In genomic region chr9:15280491-15280879, GRCm38 (mm10) we compare ENCODE assay signal across 8 mouse cellular contexts. TPM values are rescaled to one million over a fixed set of nuclear protein-coding genes. Genes with fewer than 3 reads are reported as not detected.
DNase-seq lines count a peak whose midpoint lies in the region; ATAC-seq and TF ChIP-seq lines count a peak whose summit lies in the region.

No protein-coding gene starts in this region.

- no peaks in the 10 kb centered on the region for H3K9me3 ChIP-seq in liver, embryonic 13.5 days (replicated peaks)

- H3K9ac ChIP-seq in liver, embryonic 13.5 days, result peak overlapping the region; percentile 95

- WGBS in thymus, adult 2 months, result 60% methylated on average over 5 of the region's 5 CpGs
- WGBS in liver, embryonic 13.5 days (ENCODE audit: insufficient replicate concordance), result 23% methylated on average over 5 of the region's 5 CpGs

- H3K27ac ChIP-seq in thymus, adult 2 months (ENCODE audit: control insufficient read depth, insufficient read depth, low read length), result no peak overlapping the region
- peak overlapping the region; percentile 73 for H3K27ac ChIP-seq in liver, embryonic 13.5 days

- H3K4me1 ChIP-seq in thymus, adult 2 months (replicated peaks; ENCODE audit: control insufficient read depth, insufficient read depth, low read length), result peaks cover 5% of the 10 kb centered on the region
- H3K4me1 ChIP-seq in liver, embryonic 13.5 days (replicated peaks), result peaks cover 39% of the 10 kb centered on the region

- no peak overlapping the region; the same call in 1 of the 2 replicates for H3K4me3 ChIP-seq in thymus, adult 2 months (ENCODE audit: control insufficient read depth, insufficient read depth, low read length)
- peak overlapping the region; percentile 96 for H3K4me3 ChIP-seq in liver, embryonic 13.5 days (replicated peaks)

- TF ChIP-seq POLR2A in thymus, adult 2 months (IDR thresholded peaks at IDR 0.05; ENCODE audit: control insufficient read depth, extremely low read depth, insufficient read depth, low read length, poor library complexity), result no peak

- peaks cover 6% of the 10 kb centered on the region for H3K36me3 ChIP-seq in thymus, adult 2 months (ENCODE audit: control insufficient read depth, insufficient read depth, low read length)
- peaks cover 14% of the 10 kb centered on the region for H3K36me3 ChIP-seq in liver, embryonic 13.5 days

- no peak for TF ChIP-seq CTCF in thymus, adult 2 months (IDR thresholded peaks at IDR 0.05; ENCODE audit: borderline replicate concordance, control insufficient read depth, extremely low read depth, insufficient read depth, low read length, poor library complexity)

- H3K27me3 ChIP-seq in thymus, adult 2 months (ENCODE audit: control insufficient read depth, insufficient read depth, low read length), result no peaks in the 10 kb centered on the region
- no peaks in the 10 kb centered on the region for H3K27me3 ChIP-seq in liver, embryonic 13.5 days

- H3K4me2 ChIP-seq in liver, embryonic 13.5 days, result peak overlapping the region; percentile 83

- DNase-seq in frontal cortex, adult 2 months (ENCODE audit: extremely low spot score in 1 of 2, low spot score in 1 of 2), result no peak
- DNase-seq in thymus, adult 2 months, result peak; percentile 2
- no peak for DNase-seq in thymus, postnatal 0 days (ENCODE audit: low spot score)
- DNase-seq in liver, embryonic 13.5 days, result peak; percentile 33
- no peak for DNase-seq in adrenal gland, postnatal 25 days
- DNase-seq in cerebellum, postnatal 25 days, result no peak
- no peak for DNase-seq in layer of hippocampus, postnatal 10 days (ENCODE audit: low spot score in 2 of 2)

- ATAC-seq in frontal cortex, adult (ENCODE audit: low TSS enrichment), result 0 out of 2 replicates have a peak, but pooled peaks have one; percentile 8
- peak; percentile 58 for ATAC-seq in liver, embryonic 13.5 days (ENCODE audit: low read depth)

RNA-seq across cellular contexts. Expression of gene Med17, which starts 0.8 kb away (rescaled TPM):
- polyA plus RNA-seq in frontal cortex, adult 2 months (2012; rRNA removed), result 44.0 and 48.7 TPM in 2 replicates
- 50.7 and 58.8 TPM in 2 replicates for polyA plus RNA-seq in thymus, adult 2 months (2012; rRNA removed)
- 41.2 and 41.4 TPM in 2 replicates for polyA plus RNA-seq in thymus, postnatal 0 days (2015; fragmentation: Nextera tagmentation; extraction: Ambion mirVana)
- polyA plus RNA-seq in liver, embryonic 13.5 days (2015; fragmentation: Nextera tagmentation; extraction: Ambion mirVana), result 20.0 and 25.1 TPM in 2 replicates
- 21.8 and 43.0 TPM in 2 replicates for total RNA-seq in adrenal gland, postnatal 25 days (2021)
- 10 to 100 TPM; 29.5 to 33.3 TPM for total RNA-seq in layer of hippocampus, postnatal 10 days (2021)

RNA-seq across cellular contexts. Expression of gene Taf1d, which starts 25.5 kb away (rescaled TPM):
- polyA plus RNA-seq in frontal cortex, adult 2 months (2012; rRNA removed), result 32.3 and 38.9 TPM in 2 replicates
- 45.7 and 48.9 TPM in 2 replicates for polyA plus RNA-seq in thymus, adult 2 months (2012; rRNA removed)
- 77.6 and 79.2 TPM in 2 replicates for polyA plus RNA-seq in thymus, postnatal 0 days (2015; fragmentation: Nextera tagmentation; extraction: Ambion mirVana)
- 46.4 and 54.0 TPM in 2 replicates for polyA plus RNA-seq in liver, embryonic 13.5 days (2015; fragmentation: Nextera tagmentation; extraction: Ambion mirVana)
- total RNA-seq in adrenal gland, postnatal 25 days (2021), result 129 and 161 TPM in 2 replicates
- 10 to 100 TPM; 41.4 to 42.6 TPM for total RNA-seq in layer of hippocampus, postnatal 10 days (2021)

RNA-seq across cellular contexts. Expression of gene 4931406C07Rik, which starts 25.8 kb away (rescaled TPM):
- 31.3 and 34.6 TPM in 2 replicates for polyA plus RNA-seq in frontal cortex, adult 2 months (2012; rRNA removed)
- 4.8 and 5.4 TPM in 2 replicates for polyA plus RNA-seq in thymus, adult 2 months (2012; rRNA removed)
- polyA plus RNA-seq in thymus, postnatal 0 days (2015; fragmentation: Nextera tagmentation; extraction: Ambion mirVana), result 4.3 and 4.8 TPM in 2 replicates
- 3.0 and 3.4 TPM in 2 replicates for polyA plus RNA-seq in liver, embryonic 13.5 days (2015; fragmentation: Nextera tagmentation; extraction: Ambion mirVana)
- 102 and 104 TPM in 2 replicates for total RNA-seq in adrenal gland, postnatal 25 days (2021)
- 10 to 100 TPM; 28.3 to 31.2 TPM for total RNA-seq in layer of hippocampus, postnatal 10 days (2021)

RNA-seq across cellular contexts. Expression of gene Vstm5, which starts 41.6 kb away (rescaled TPM):
- 15.4 and 18.4 TPM in 2 replicates for polyA plus RNA-seq in frontal cortex, adult 2 months (2012; rRNA removed)
- 0.31 and 0.51 TPM in 2 replicates for polyA plus RNA-seq in thymus, adult 2 months (2012; rRNA removed)
- 0.60 and 0.65 TPM in 2 replicates for polyA plus RNA-seq in thymus, postnatal 0 days (2015; fragmentation: Nextera tagmentation; extraction: Ambion mirVana)
- polyA plus RNA-seq in liver, embryonic 13.5 days (2015; fragmentation: Nextera tagmentation; extraction: Ambion mirVana), result 0.35 and 0.39 TPM in 2 replicates
- 1.0 TPM in 1 of 2 replicates, not detected in the other for total RNA-seq in adrenal gland, postnatal 25 days (2021)
- total RNA-seq in layer of hippocampus, postnatal 10 days (2021), result 1 to 10 TPM; 7.0 to 7.2 TPM

Comparison
In these comparisons a context has a peak if more than half of its experiments do, and no peak if none do; other contexts are left out.
1. DNase-seq: peak in thymus, adult 2 months (single experiment) and liver, embryonic 13.5 days (single experiment); none in frontal cortex, adult 2 months (0 of 2), thymus, postnatal 0 days (single experiment), adrenal gland, postnatal 25 days (single experiment), cerebellum, postnatal 25 days (0 of 2) and layer of hippocampus, postnatal 10 days (0 of 2).